Mouse (Mus musculus): Measurements from ENCODE around the gene Cacna1d.
A peak's percentile ranks its signal among the peaks of the same experiment; 100 is the strongest.

Gene Cacna1d

GRCm38 (mm10) chr14:30261561-30262251 lies 229.5 kb downstream of the Cacna1d start:
- DNase-seq (ENCODE audit: low spot score) = no peak

GRCm38 (mm10) chr14:30257626-30258025 lies 233.6 kb downstream of the Cacna1d start:
- no peak for DNase-seq (ENCODE audit: low spot score)

GRCm38 (mm10) chr14:30256486-30256885 lies 234.8 kb downstream of the Cacna1d start:
- no peak for DNase-seq (ENCODE audit: low spot score)

DNA sequence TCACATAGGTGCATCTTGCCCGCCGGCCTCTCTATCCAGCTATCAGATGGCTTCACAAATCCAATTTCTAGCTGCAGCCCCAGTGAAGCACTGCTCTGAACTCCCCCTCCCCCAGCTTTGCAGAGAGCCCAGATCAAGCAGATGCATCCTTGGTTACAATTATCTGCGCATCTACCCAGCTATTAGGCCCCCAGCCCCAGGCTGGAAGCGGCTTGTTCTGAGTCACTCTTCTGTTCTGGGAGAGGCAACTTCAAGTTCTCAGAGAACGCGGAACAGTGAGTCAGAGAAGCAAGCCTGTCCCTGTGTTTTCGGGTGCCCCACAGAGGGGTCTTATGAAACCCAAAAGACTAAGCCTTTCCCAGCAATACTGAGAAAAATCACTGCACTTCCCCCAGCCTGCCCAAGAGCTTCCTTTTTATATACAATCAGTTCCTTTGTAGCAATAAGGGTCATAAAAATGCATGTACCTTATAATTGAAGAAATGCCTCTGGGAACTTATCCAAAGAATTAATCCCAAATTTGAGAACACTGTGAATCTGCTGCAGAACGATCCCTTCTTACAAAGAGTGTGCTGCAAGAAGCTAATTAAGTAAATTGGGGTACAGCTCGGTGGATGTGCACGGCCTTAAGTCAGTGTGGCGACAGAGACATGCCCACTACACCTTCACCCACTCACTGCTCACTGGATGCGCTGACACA lies 235.4 kb downstream of the Cacna1d start:
- DNase-seq (ENCODE audit: low spot score) = no peak

DNA sequence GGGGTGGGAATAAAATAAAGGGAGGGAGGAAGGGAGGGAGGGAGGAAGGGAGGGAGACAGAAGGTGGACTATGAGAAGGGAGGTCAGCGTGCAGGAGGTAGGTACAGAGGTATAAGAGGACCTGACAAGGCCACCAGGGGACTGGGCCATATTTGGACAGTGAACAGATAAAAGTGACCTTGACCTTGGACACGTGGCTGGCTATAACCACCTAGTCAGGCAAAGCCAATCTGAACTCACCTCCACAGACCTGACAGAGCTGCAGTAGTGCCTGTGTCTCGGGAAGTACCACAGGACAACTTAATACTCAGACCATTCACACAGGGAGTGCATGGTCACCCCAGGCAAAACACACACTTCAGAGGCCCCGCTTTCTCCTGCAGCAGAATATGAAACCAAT lies 236.5 kb downstream of the Cacna1d start:
- no peak for DNase-seq (ENCODE audit: low spot score)

DNA sequence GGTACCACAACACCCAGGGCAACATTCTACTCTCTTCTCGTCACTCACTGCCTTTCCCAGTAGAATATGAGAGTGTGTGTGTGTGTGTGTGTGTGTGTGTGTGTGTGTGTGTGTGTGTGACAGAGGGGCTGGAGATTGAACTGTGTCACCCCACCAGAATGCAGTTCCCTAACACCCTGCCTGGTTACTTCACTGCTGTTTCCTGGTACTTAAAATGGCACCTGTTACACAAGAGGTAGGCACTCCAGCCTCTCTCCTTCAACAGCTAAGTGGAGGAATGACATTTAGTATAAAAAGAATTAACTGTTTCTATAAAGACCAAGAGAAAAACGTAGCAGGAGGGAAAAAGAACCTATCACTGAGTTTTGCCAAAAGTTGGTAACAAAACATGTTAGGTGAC lies 238.4 kb downstream of the Cacna1d start:
- no peak for DNase-seq (ENCODE audit: low spot score)

- no peak for DNase-seq (ENCODE audit: low spot score)
Measured at GRCm38 (mm10) chr14:30251351-30251750, 239.9 kb downstream of the Cacna1d start.

- peak; percentile 57 for DNase-seq (ENCODE audit: low spot score)
Measured at GRCm38 (mm10) chr14:30249591-30249990, 241.7 kb downstream of the Cacna1d start.

- DNase-seq (ENCODE audit: low spot score) = no peak
Measured at GRCm38 (mm10) chr14:30248811-30249210, 242.4 kb downstream of the Cacna1d start.

- DNase-seq (ENCODE audit: low spot score) = peak; percentile 20
Measured at GRCm38 (mm10) chr14:30248121-30248520, 243.1 kb downstream of the Cacna1d start.

- no peak for DNase-seq (ENCODE audit: low spot score)
Measured at GRCm38 (mm10) chr14:30247606-30248005, 243.6 kb downstream of the Cacna1d start.

GRCm38 (mm10) chr14:30244776-30245175 lies 246.5 kb downstream of the Cacna1d start:
- no peak for DNase-seq (ENCODE audit: low spot score)

- no peak for DNase-seq (ENCODE audit: low spot score)
Measured at GRCm38 (mm10) chr14:30242818-30243205, 248.4 kb downstream of the Cacna1d start.

DNA sequence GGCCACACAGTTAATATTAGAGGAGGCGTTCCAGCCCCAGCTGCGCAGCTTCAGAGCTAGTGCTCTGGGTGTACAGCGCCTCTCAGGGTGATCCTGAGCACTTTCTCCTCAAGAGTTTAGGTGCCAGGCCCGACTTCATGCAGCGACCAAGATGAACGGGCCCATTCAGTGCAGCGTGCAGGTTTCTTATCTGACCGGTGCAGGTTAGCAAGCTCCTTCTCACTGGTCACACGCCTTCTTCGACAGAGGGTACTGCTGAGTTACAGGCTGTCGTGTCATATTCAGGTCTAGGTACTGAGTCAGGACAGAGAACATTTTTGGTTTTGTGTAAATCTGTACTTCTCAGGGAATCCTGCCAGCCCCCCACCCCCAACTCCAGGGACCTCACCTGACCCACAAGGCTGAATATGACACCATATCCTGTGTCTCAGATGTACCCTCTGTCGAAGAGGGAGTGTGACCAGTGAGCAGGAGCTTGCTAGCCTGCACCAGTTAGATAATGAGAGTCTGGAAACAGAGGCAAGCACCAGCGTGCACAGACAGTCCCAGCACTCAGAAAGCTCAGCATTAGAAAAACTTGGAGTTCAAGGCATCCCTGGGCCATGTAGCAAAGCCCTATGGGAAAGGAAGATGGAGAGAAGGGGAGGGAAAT lies 249.0 kb downstream of the Cacna1d start:
- no peak for DNase-seq (ENCODE audit: low spot score)

GRCm38 (mm10) chr14:30240916-30241515 lies 250.2 kb downstream of the Cacna1d start:
- no peak for DNase-seq (ENCODE audit: low spot score)

- DNase-seq (ENCODE audit: low spot score) = no peak
Measured at GRCm38 (mm10) chr14:30238807-30239206, 252.4 kb downstream of the Cacna1d start.

DNA sequence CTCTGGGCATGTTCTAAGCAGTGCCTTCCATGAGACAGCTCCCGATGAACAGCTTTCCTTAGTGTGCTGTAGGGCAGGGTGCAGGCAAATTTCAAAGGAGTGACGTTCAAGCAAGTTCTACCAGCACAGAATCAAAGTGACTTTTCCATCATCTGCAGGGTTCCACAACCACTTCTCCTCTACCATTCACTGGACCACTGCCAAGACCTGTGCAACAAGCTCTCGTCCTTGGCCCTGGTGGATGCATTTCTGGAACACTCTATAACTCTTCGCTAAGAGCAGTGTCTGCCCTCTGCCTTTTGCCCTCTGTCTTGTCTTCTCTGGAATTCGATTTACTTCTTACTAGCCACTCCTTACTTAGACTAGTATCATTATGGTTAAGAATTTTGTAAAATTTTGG lies 266.1 kb downstream of the Cacna1d start:
- no peak for DNase-seq (ENCODE audit: low spot score)

DNA sequence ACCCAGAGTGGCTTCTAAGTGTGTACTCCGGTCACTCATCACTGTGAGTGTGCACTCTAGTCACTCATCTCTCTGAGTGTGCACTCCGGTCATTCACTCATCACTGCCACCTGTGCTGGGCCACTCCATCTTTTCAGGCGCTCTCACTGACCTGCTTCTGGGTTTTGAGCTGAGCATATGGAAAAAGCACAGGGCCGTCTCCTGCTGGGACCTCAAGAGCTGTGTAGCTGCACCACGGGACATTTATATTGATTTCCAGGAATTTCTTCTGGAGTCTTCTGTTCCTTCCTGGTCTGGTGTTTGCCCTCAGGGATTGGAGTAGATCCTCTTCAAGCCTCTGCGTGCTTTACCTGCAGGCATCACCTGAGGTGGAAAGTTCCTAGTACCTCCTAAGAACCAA lies 269.2 kb downstream of the Cacna1d start:
- no peak for DNase-seq (ENCODE audit: low spot score)

- DNase-seq (ENCODE audit: low spot score) = no peak
Measured at GRCm38 (mm10) chr14:30219851-30220250, 271.4 kb downstream of the Cacna1d start.

GRCm38 (mm10) chr14:30218114-30218513 lies 273.1 kb downstream of the Cacna1d start:
- DNase-seq (ENCODE audit: low spot score) = no peak

DNA sequence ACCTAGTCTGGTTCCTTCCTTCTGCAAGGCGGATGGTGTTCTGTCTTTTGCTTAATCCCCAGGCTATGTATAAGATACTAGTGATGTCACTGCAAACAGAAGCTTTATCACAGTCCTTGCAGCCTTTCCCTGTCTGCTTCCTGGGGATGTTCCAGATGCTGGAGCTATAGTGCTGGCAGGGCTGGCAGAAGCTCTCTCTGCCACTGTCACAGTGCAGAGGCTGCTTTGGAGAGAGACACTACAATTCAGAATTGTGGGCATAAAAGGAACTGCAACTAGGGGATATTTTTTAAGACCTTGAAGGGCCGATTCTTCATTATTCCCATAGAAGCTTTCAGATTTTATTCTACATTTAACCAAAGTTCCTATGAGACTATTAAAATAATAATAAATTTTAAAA lies 274.1 kb downstream of the Cacna1d start:
- no peak for DNase-seq (ENCODE audit: low spot score)

GRCm38 (mm10) chr14:30208156-30208555 lies 283.1 kb downstream of the Cacna1d start:
- DNase-seq (ENCODE audit: low spot score) = no peak

DNA sequence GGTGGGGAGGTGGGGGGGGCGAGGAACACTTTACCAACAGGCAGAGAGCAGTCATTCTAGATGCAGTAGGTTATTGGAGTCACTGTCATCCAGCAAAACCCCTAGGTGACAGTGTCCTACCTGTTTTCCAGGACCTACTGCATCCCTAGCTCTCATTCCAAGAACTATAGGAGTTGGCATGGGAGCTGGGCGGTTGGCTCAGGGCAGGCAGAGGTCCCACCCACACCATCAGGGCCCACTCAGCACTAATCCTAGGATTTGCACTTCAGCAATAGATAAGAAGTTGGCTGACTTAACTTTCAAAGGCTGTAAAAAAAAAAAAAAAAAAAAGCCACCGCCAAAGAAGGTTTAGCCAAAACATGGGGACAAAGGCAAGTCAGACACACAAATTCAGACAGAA lies 285.4 kb downstream of the Cacna1d start:
- no peak for DNase-seq (ENCODE audit: low spot score)

Data from T-cell, adult 2 months (primary cell).